Mouse (Mus musculus) midbrain, embryonic 13.5 days (tissue): ENCODE data around the gene Rac3. TPM values are rescaled to one million over a fixed set of nuclear protein-coding genes. Genes with fewer than 3 reads are reported as not detected.
"Not testable (repeated sequence)": the region's sequence is repeated elsewhere in the genome, so short reads cannot be mapped to it uniquely, and the experiment has no call there.

Source experiments
- ATAC-seq: fragments of 200-750 bp; cut with Nextera tagmentation; 2 replicates; pipeline ENCODE4 v1.8.0; 2017; ENCODE audit warnings: mild to moderate bottlenecking, moderate TSS enrichment, moderate library complexity
- H3K27ac ChIP-seq: fragments of 300-500 bp; sonication (generic); 2 replicates; pipeline ENCODE4 v1.5.1; 2015; ENCODE audit warnings: inconsistent platforms, mild to moderate bottlenecking, moderate library complexity
- H3K27me3 ChIP-seq: fragments of 300-500 bp; sonication (generic); 2 replicates; pipeline ENCODE4 v1.6.1; 2015; ENCODE audit warnings: mild to moderate bottlenecking, inconsistent platforms
- H3K36me3 ChIP-seq: fragments of 300-500 bp; sonication (generic); 2 replicates; pipeline ENCODE4 v1.6.1; 2015; ENCODE audit warnings: mild to moderate bottlenecking, inconsistent platforms
- H3K4me1 ChIP-seq: fragments of 300-500 bp; sonication (generic); replicated peaks from 2 replicates; pipeline ENCODE4 v1.6.1; 2015; ENCODE audit warnings: inconsistent platforms
- H3K4me2 ChIP-seq: fragments of 300-500 bp; sonication (generic); replicated peaks from 2 replicates; pipeline ENCODE4 v1.6.1; 2015; ENCODE audit warnings: moderate library complexity, mild to moderate bottlenecking, inconsistent platforms
- H3K4me3 ChIP-seq: fragments of 300-500 bp; sonication (generic); replicated peaks from 2 replicates; pipeline ENCODE4 v1.5.1; 2015; ENCODE audit warnings: mild to moderate bottlenecking, inconsistent platforms
- H3K9ac ChIP-seq: fragments of 300-500 bp; sonication (generic); replicated peaks from 2 replicates; pipeline ENCODE4 v1.6.1; 2015; ENCODE audit warnings: mild to moderate bottlenecking, inconsistent platforms
- H3K9me3 ChIP-seq: fragments of 300-500 bp; sonication (generic); 2 replicates; pipeline ENCODE4 v1.6.1; 2016; ENCODE audit warnings: mild to moderate bottlenecking, inconsistent platforms
- WGBS: fragments of 180-500 bp; shearing (Covaris S2); methylation state at CpG from one replicate; pipeline ENCODE4 v1.1.7; 2015; 5-methylcytosine and 5-hydroxymethylcytosine counted together
- polyA plus RNA-seq: library from polyadenylated mRNA; unstranded; fragments of >200 nt; fragmentation: Nextera tagmentation; extraction: Ambion mirVana; gene quantifications from 2 replicates; pipeline ENCODE4 v1.2.1, GENCODE M21; 2015

Gene Rac3
- 206 and 218 TPM in 2 replicates for polyA plus RNA-seq

GRCm38 (mm10) chr11:120721124-120722066 lies at the start of gene Rac3:
Rac3 (plus strand) TSS chr11:120721470.
- ATAC-seq = peak; percentile 86
- peaks cover 22% of the 10 kb centered on the region for H3K27me3 ChIP-seq
- peaks cover 30% of the 10 kb centered on the region for H3K36me3 ChIP-seq
- peak within 1 kb of the TSS; percentile 98 for H3K4me2 ChIP-seq
- peak within 1 kb of the TSS; percentile 73 for H3K4me3 ChIP-seq
- H3K4me1 ChIP-seq = peaks cover 23% of the 10 kb centered on the region
- no peaks in the 10 kb centered on the region for H3K9me3 ChIP-seq
- peak within 1 kb of the TSS; percentile 95 for H3K9ac ChIP-seq
- H3K27ac ChIP-seq = peak within 1 kb of the TSS; percentile 74
- under 1% methylated on average over 89 of the region's 90 CpGs for WGBS

GRCm38 (mm10) chr11:120672687-120673593 lies 48.3 kb upstream of the Rac3 start, which contains the start of gene Aspscr1:
Aspscr1 (plus strand) TSS chr11:120672973.
- Histone ChIP-seq H3K9ac (peak within 1 kb of the TSS; percentile 80), H3K4me1 (peaks cover 25% of the 10 kb centered on the region), H3K27ac (peak within 1 kb of the TSS; percentile 92), H3K9me3 (no peaks in the 10 kb centered on the region), H3K4me3 (peak within 1 kb of the TSS; percentile 74), H3K27me3 (no peaks in the 10 kb centered on the region), H3K36me3 (peaks cover 17% of the 10 kb centered on the region), H3K4me2 (peak within 1 kb of the TSS; percentile 91)
- peak; percentile 95 for ATAC-seq
- 1% methylated on average over 74 of the region's 83 CpGs for WGBS

- 37% methylated on average over 12 of the region's 12 CpGs for WGBS
- Histone ChIP-seq H3K4me1 (peaks cover 25% of the 10 kb centered on the region), H3K9ac (peak overlapping the region; percentile 80), H3K4me2 (peak overlapping the region; percentile 91), H3K4me3 (peak overlapping the region; percentile 74), H3K9me3 (no peaks in the 10 kb centered on the region), H3K27me3 (no peaks in the 10 kb centered on the region), H3K27ac (peak overlapping the region; percentile 92), H3K36me3 (peaks cover 24% of the 10 kb centered on the region)
- ATAC-seq = peak; percentile 54
Measured at GRCm38 (mm10) chr11:120673594-120674122, 47.6 kb upstream of the Rac3 start.

GRCm38 (mm10) chr11:120675875-120676274 lies 45.4 kb upstream of the Rac3 start:
- not testable (repeated sequence) for H3K4me2 ChIP-seq, H3K9ac ChIP-seq, H3K27me3 ChIP-seq, H3K9me3 ChIP-seq, H3K27ac ChIP-seq, H3K4me3 ChIP-seq, ATAC-seq
- H3K36me3 ChIP-seq = peaks cover 46% of the 10 kb centered on the region
- 100% methylated on average over 4 of the region's 5 CpGs for WGBS
- peaks cover 25% of the 10 kb centered on the region for H3K4me1 ChIP-seq

- H3K36me3 ChIP-seq = peaks cover 53% of the 10 kb centered on the region
- no peaks in the 10 kb centered on the region for H3K9me3 ChIP-seq
- H3K27me3 ChIP-seq = no peaks in the 10 kb centered on the region
- no peak overlapping the region for H3K4me3 ChIP-seq
- peaks cover 25% of the 10 kb centered on the region for H3K4me1 ChIP-seq
- WGBS = 96% methylated on average over 4 of the region's 4 CpGs
- H3K4me2 ChIP-seq = no peak overlapping the region
- no peak overlapping the region for H3K27ac ChIP-seq
- no peak overlapping the region for H3K9ac ChIP-seq
- ATAC-seq = no peak
Measured at GRCm38 (mm10) chr11:120676951-120677350, 44.3 kb upstream of the Rac3 start.

- no peak overlapping the region for H3K4me3 ChIP-seq
- no peaks in the 10 kb centered on the region for H3K9me3 ChIP-seq
- no peak for ATAC-seq
- H3K9ac ChIP-seq = no peak overlapping the region
- peaks cover 64% of the 10 kb centered on the region for H3K36me3 ChIP-seq
- 88% methylated on average over 3 of the region's 3 CpGs for WGBS
- no peak overlapping the region for H3K4me2 ChIP-seq
- peaks cover 5% of the 10 kb centered on the region; the same call in 1 of the 2 replicates for H3K4me1 ChIP-seq
- no peak overlapping the region for H3K27ac ChIP-seq
- H3K27me3 ChIP-seq = no peaks in the 10 kb centered on the region
Measured at GRCm38 (mm10) chr11:120679909-120680308, 41.4 kb upstream of the Rac3 start.

- Histone ChIP-seq H3K9me3 (no peaks in the 10 kb centered on the region), H3K36me3 (peaks cover 73% of the 10 kb centered on the region), H3K27me3 (no peaks in the 10 kb centered on the region), H3K4me1 (no peaks in the 10 kb centered on the region), H3K4me3 (no peak overlapping the region), H3K27ac (no peak overlapping the region), H3K4me2 (no peak overlapping the region), H3K9ac (no peak overlapping the region)
- 96% methylated on average over 5 of the region's 5 CpGs for WGBS
- ATAC-seq = no peak
Measured at GRCm38 (mm10) chr11:120682683-120683082, 38.6 kb upstream of the Rac3 start.

- H3K9me3 ChIP-seq = no peaks in the 10 kb centered on the region
- H3K27ac ChIP-seq = no peak overlapping the region
- 93% methylated on average over 3 of the region's 3 CpGs for WGBS
- H3K4me1 ChIP-seq = no peaks in the 10 kb centered on the region
- H3K27me3 ChIP-seq = no peaks in the 10 kb centered on the region
- no peak overlapping the region for H3K4me3 ChIP-seq
- H3K9ac ChIP-seq = no peak overlapping the region
- ATAC-seq = no peak
- no peak overlapping the region for H3K4me2 ChIP-seq
- H3K36me3 ChIP-seq = peaks cover 74% of the 10 kb centered on the region
Measured at GRCm38 (mm10) chr11:120683536-120683935, 37.7 kb upstream of the Rac3 start.

- no peaks in the 10 kb centered on the region for H3K9me3 ChIP-seq
- H3K36me3 ChIP-seq = peaks cover 74% of the 10 kb centered on the region
- no peak overlapping the region for H3K4me2 ChIP-seq
- no peaks in the 10 kb centered on the region for H3K27me3 ChIP-seq
- H3K4me1 ChIP-seq = no peaks in the 10 kb centered on the region
- no peak overlapping the region for H3K27ac ChIP-seq
- no peak overlapping the region for H3K9ac ChIP-seq
- no peak overlapping the region for H3K4me3 ChIP-seq
- 87% methylated on average over 2 of the region's 2 CpGs for WGBS
- no peak for ATAC-seq
Measured at GRCm38 (mm10) chr11:120684086-120684485, 37.2 kb upstream of the Rac3 start.

- Histone ChIP-seq H3K36me3 (peaks cover 74% of the 10 kb centered on the region), H3K4me1 (no peaks in the 10 kb centered on the region), H3K27me3 (no peaks in the 10 kb centered on the region), H3K9me3 (no peaks in the 10 kb centered on the region), H3K4me3 (no peak overlapping the region), H3K27ac (no peak overlapping the region), H3K4me2 (no peak overlapping the region), H3K9ac (no peak overlapping the region)
- ATAC-seq = no peak
- WGBS = 93% methylated on average over 2 of the region's 2 CpGs
Measured at GRCm38 (mm10) chr11:120684660-120685059, 36.6 kb upstream of the Rac3 start.

GRCm38 (mm10) chr11:120686650-120687272 lies 34.5 kb upstream of the Rac3 start:
- Histone ChIP-seq H3K4me3 (no peak overlapping the region), H3K9ac (no peak overlapping the region; the same call in 1 of the 2 replicates), H3K4me1 (no peaks in the 10 kb centered on the region), H3K27me3 (no peaks in the 10 kb centered on the region), H3K27ac (no peak overlapping the region), H3K4me2 (no peak overlapping the region), H3K36me3 (peaks cover 68% of the 10 kb centered on the region), H3K9me3 (no peaks in the 10 kb centered on the region)
- 84% methylated on average over 20 of the region's 20 CpGs for WGBS
- no peak for ATAC-seq
